Mouse (Mus musculus) G1E (cell line): ENCODE measurements at regions not wholly inside any gene's neighbourhood (a gene's known extent, or its start where the extent isn't known, plus 50 kb on each side); places are given as distances from the start of the nearest gene placed in this dataset.

ENCODE experiments used
- CTCF ChIP-seq: IDR thresholded peaks from 2 replicates; pipeline ENCODE4 v1.5.1; 2012; ENCODE audit warnings: low read depth, low read length, inconsistent platforms, mixed read lengths
- GATA1 ChIP-seq: IDR thresholded peaks from 2 replicates; pipeline ENCODE4 v1.6.1; 2012; ENCODE audit warnings: borderline replicate concordance, low read length, inconsistent platforms, mixed read lengths
- TAL1 ChIP-seq: conservative IDR thresholded peaks from 2 replicates; pipeline ENCODE4 v1.6.1; 2012; ENCODE audit warnings: low read depth, low read length, inconsistent platforms, mixed read lengths

GRCm38 (mm10) chr15:62392381-62392780 is 1452.6 kb downstream of the Gsdmc2 start:
- TF ChIP-seq CTCF (no peak), TAL1 (no peak), GATA1 (no peak)
